Mouse (Mus musculus) lung, adult 2 months (tissue): ENCODE results near the gene Tex22.

ENCODE experiments used
- CTCF ChIP-seq: fragments of 200-500 bp; IDR thresholded peaks from 2 replicates; pipeline ENCODE4 v1.5.1; 2011; ENCODE audit warnings: mild to moderate bottlenecking, low read length, control low read depth; ENCODE audit not compliant: insufficient read depth
- POLR2A ChIP-seq: fragments of 200-500 bp; IDR thresholded peaks from 2 replicates; pipeline ENCODE4 v1.6.1; 2011; ENCODE audit warnings: low read depth, mild to moderate bottlenecking, control low read depth, low read length, borderline replicate concordance; ENCODE audit errors: extremely low read depth

DNA sequence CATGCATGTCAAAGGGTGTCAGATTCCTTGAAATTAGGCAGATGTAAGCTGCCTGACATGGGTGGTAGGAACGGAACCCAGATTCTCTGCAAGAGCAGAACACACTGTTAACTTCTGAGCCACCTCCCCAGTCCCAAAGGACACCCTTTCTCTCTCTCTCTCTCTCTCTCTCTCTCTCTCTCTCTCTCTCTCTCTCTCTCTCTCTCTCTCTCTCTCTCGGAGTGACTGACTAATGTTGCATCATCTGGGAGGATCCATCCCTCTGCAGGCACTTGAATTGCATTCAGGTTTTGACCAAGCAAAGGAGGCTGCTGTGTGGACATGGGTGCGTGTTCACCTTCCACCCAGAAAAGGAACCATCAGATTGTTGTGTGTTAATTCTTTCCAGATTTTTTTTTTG lies 13.0 kb downstream of the Tex22 start:
- TF ChIP-seq CTCF (no peak), POLR2A (no peak)
